Mouse (Mus musculus): Measurements from ENCODE around the gene 4930432M17Rik. TPM values are rescaled to one million over a fixed set of nuclear protein-coding genes. Genes with fewer than 3 reads are reported as not detected.

4930432M17Rik gene
- total and polyA plus RNA-seq, 2 experiments from 2014 or later = not detected

DNA sequence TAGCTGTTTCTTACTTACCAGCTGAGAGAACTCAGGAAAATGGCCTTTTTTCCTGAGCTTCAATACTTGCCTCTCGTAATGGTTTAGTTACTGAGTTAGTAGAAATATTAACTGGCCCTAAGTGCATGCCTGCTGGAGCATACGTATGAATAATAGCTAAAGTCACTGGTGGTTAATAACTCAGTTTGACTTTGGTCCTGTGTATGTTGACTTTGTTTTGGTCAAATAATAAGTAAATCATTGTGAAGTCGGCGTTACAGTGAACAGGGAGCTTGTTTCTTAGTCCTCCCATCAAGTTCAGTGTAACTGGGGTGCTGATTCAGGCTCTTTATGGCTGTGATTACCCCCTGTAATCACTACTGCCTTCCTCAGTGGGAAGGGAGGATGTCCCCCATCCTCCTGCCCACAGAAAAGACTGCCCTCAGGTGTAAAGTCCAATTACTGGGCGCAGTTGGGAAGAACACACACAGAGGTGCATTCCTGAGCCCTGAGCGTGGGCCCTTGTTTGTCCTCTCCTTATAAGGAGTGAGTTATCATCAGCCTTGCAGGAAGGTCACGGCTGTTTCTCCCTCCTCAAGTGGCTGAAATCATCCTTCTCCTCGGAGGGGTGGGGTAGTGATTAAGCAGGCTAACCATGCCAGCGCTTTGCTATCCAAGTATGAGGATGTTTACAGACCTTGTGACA lies 24.1 kb upstream of the 4930432M17Rik start:
- Histone ChIP-seq H3K4me2 (ENCODE audit: low read depth, low read length) (no peak overlapping the region), H3K36me3 (ENCODE audit: insufficient read depth, low read length) (no peaks in the 10 kb centered on the region), H3K9ac (replicated peaks; ENCODE audit: low read length) (no peak overlapping the region), H3K27me3 (ENCODE audit: insufficient read depth, low read length) (no peaks in the 10 kb centered on the region), H3K4me3 (ENCODE audit: low read length) (no peak overlapping the region), H3K9me3 (ENCODE audit: low read length) (no peaks in the 10 kb centered on the region), H3K4me1 (ENCODE audit: insufficient read depth, low read length) (peaks cover 4% of the 10 kb centered on the region; the same call in 1 of the 2 replicates), H3K27ac (no peak overlapping the region)
- TF ChIP-seq CTCF (IDR thresholded peaks at IDR 0.05; ENCODE audit: low read depth) = no peak
- WGBS = 77% methylated on average over 9 of the region's 9 CpGs
- DNase-seq (ENCODE audit: low spot score) (no peak), ATAC-seq (no peak)

- Histone ChIP-seq H3K4me2 (ENCODE audit: low read depth, low read length) (no peak overlapping the region), H3K36me3 (ENCODE audit: insufficient read depth, low read length) (no peaks in the 10 kb centered on the region), H3K27ac (no peak overlapping the region), H3K9ac (replicated peaks; ENCODE audit: low read length) (no peak overlapping the region), H3K4me3 (ENCODE audit: low read length) (no peak overlapping the region), H3K27me3 (ENCODE audit: insufficient read depth, low read length) (no peaks in the 10 kb centered on the region), H3K4me1 (ENCODE audit: insufficient read depth, low read length) (0 out of 2 replicates have a peak, but pooled peaks cover under 1% of the 10 kb centered on the region), H3K9me3 (ENCODE audit: low read length) (no peaks in the 10 kb centered on the region)
- ATAC-seq (no peak), DNase-seq (ENCODE audit: low spot score) (no peak)
- no peak for TF ChIP-seq CTCF (IDR thresholded peaks at IDR 0.05; ENCODE audit: low read depth)
- WGBS = 94% methylated on average over 8 of the region's 8 CpGs
Observed at GRCm38 (mm10) chr3:121648238-121648778, 22.3 kb upstream of the 4930432M17Rik start.

GRCm38 (mm10) chr3:121650052-121650671 lies 20.4 kb upstream of the 4930432M17Rik start:
- H3K9ac ChIP-seq (replicated peaks; ENCODE audit: low read length) = no peak overlapping the region
- H3K36me3 ChIP-seq (ENCODE audit: insufficient read depth, low read length) = no peaks in the 10 kb centered on the region
- DNase-seq (ENCODE audit: low spot score) (peak; percentile 14), ATAC-seq (0 out of 2 replicates have a peak, but pooled peaks have one; percentile 18)
- H3K27me3 ChIP-seq (ENCODE audit: insufficient read depth, low read length) = no peaks in the 10 kb centered on the region
- no peak overlapping the region for H3K4me3 ChIP-seq (ENCODE audit: low read length)
- no peak overlapping the region for H3K4me2 ChIP-seq (ENCODE audit: low read depth, low read length)
- H3K27ac ChIP-seq = no peak overlapping the region
- H3K4me1 ChIP-seq (ENCODE audit: insufficient read depth, low read length) = no peaks in the 10 kb centered on the region
- H3K9me3 ChIP-seq (ENCODE audit: low read length) = no peaks in the 10 kb centered on the region
- no peak for TF ChIP-seq CTCF (IDR thresholded peaks at IDR 0.05; ENCODE audit: low read depth)
- 61% methylated on average over 10 of the region's 10 CpGs for WGBS

- no peaks in the 10 kb centered on the region for H3K27me3 ChIP-seq (ENCODE audit: insufficient read depth, low read length)
- WGBS = 57% methylated on average over 3 of the region's 3 CpGs
Observed at GRCm38 (mm10) chr3:121651710-121652109, 18.9 kb upstream of the 4930432M17Rik start.

DNA sequence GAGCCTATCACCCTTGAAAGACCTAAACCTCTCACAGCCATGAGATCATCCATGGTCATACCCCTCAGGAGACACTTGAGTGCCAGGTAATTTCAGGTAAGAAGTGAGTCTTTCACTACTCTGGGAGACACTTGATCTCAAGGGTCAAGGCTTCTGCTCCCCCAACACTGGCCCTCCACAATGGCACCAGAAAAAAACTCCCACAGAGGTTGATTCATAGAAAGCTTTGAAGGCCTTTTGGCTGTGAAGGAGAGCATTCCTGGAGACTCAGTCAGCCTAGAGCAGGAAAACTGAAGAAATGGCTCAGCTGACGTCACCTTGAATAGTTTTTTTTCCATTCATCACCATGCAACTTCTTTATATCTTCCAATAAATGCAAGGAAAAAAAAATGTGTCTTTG lies 18.4 kb upstream of the 4930432M17Rik start:
- Histone ChIP-seq H3K4me1 (ENCODE audit: insufficient read depth, low read length) (no peaks in the 10 kb centered on the region), H3K36me3 (ENCODE audit: insufficient read depth, low read length) (no peaks in the 10 kb centered on the region), H3K27ac (no peak overlapping the region), H3K9me3 (ENCODE audit: low read length) (no peaks in the 10 kb centered on the region), H3K4me2 (ENCODE audit: low read depth, low read length) (no peak overlapping the region), H3K27me3 (ENCODE audit: insufficient read depth, low read length) (no peaks in the 10 kb centered on the region), H3K4me3 (ENCODE audit: low read length) (no peak overlapping the region), H3K9ac (replicated peaks; ENCODE audit: low read length) (no peak overlapping the region)
- DNase-seq (ENCODE audit: low spot score) (no peak), ATAC-seq (no peak)
- 84% methylated on average over 1 of the region's 1 CpGs for WGBS
- TF ChIP-seq CTCF (IDR thresholded peaks at IDR 0.05; ENCODE audit: low read depth) = no peak

More at GRCm38 (mm10) chr3:121651710-121652109, 18.9 kb upstream of the 4930432M17Rik start:
- H3K9ac ChIP-seq (replicated peaks; ENCODE audit: low read length) = no peak overlapping the region
- no peak overlapping the region for H3K4me3 ChIP-seq (ENCODE audit: low read length)
- ATAC-seq = no peak
- no peaks in the 10 kb centered on the region for H3K36me3 ChIP-seq (ENCODE audit: insufficient read depth, low read length)
- H3K27ac ChIP-seq = no peak overlapping the region
- no peaks in the 10 kb centered on the region for H3K9me3 ChIP-seq (ENCODE audit: low read length)
- no peak for TF ChIP-seq CTCF (IDR thresholded peaks at IDR 0.05; ENCODE audit: low read depth)
- no peak for DNase-seq (ENCODE audit: low spot score)
- H3K4me2 ChIP-seq (ENCODE audit: low read depth, low read length) = no peak overlapping the region
- H3K4me1 ChIP-seq (ENCODE audit: insufficient read depth, low read length) = no peaks in the 10 kb centered on the region

DNA sequence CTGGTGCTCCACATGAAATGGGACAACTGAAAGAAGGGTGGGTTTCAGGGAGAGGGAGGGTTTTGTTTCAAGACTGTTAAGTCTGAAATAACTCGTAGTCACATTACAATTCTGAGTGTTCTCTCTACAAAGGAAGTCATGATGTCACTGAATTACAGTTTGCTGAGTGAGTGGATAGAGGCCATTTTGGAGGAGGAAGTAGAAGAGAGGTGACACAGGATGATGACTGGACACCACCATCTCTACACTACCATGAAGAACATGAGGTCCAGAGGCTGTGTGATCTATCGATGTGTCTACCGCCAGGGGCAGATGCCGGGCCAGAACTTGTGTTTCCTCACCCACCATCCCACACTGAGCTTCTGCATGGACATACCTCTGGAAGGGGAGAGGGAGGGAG lies 13.6 kb upstream of the 4930432M17Rik start:
- 92% methylated on average over 4 of the region's 4 CpGs for WGBS
- Histone ChIP-seq H3K4me2 (ENCODE audit: low read depth, low read length) (no peak overlapping the region), H3K27ac (no peak overlapping the region), H3K4me3 (ENCODE audit: low read length) (no peak overlapping the region), H3K9me3 (ENCODE audit: low read length) (no peaks in the 10 kb centered on the region), H3K9ac (replicated peaks; ENCODE audit: low read length) (no peak overlapping the region), H3K36me3 (ENCODE audit: insufficient read depth, low read length) (no peaks in the 10 kb centered on the region), H3K27me3 (ENCODE audit: insufficient read depth, low read length) (no peaks in the 10 kb centered on the region), H3K4me1 (ENCODE audit: insufficient read depth, low read length) (no peaks in the 10 kb centered on the region)
- TF ChIP-seq CTCF (IDR thresholded peaks at IDR 0.05; ENCODE audit: low read depth) = no peak
- ATAC-seq (no peak), DNase-seq (ENCODE audit: low spot score) (no peak)

Data from hindbrain, postnatal 0 days (tissue).